Mouse (Mus musculus) lung, postnatal 0 days (tissue): ENCODE data around the gene Gm5617.

Experiments
- CTCF ChIP-seq: IDR thresholded peaks from 2 replicates; pipeline ENCODE4 v1.5.1; 2016; ENCODE audit warnings: antibody characterized with exemption, mild to moderate bottlenecking
- EP300 ChIP-seq: IDR thresholded peaks from 2 replicates; pipeline ENCODE4 v1.6.1; 2016; ENCODE audit warnings: antibody characterized with exemption, mild to moderate bottlenecking, control low read depth

GRCm38 (mm10) chr9:48474367-48474766, 20.9 kb upstream of the Gm5617 start:
- TF ChIP-seq CTCF (no peak), EP300 (no peak)
